Mouse (Mus musculus) heart, embryonic 13.5 days (tissue): ENCODE measurements around the gene Pik3cd. TPM values are rescaled to one million over a fixed set of nuclear protein-coding genes. Genes with fewer than 3 reads are reported as not detected.

ENCODE experiments used
- ATAC-seq: fragments of 200-750 bp; cut with Nextera tagmentation; 2 replicates; pipeline ENCODE4 v1.8.0; 2017; ENCODE audit warnings: moderate TSS enrichment; ENCODE audit not compliant: insufficient number of reproducible peaks, low FRiP score, low TSS enrichment; ENCODE audit errors: extremely low read depth
- H3K27ac ChIP-seq: fragments of 300-500 bp; sonication (generic); replicated peaks from 2 replicates; pipeline ENCODE4 v1.5.1; 2015; ENCODE audit warnings: moderate library complexity, mild to moderate bottlenecking, inconsistent platforms
- H3K27me3 ChIP-seq: fragments of 300-500 bp; sonication (generic); replicated peaks from 2 replicates; pipeline ENCODE4 v1.6.1; 2015; ENCODE audit warnings: mild to moderate bottlenecking, inconsistent platforms
- H3K36me3 ChIP-seq: fragments of 300-500 bp; sonication (generic); 2 replicates; pipeline ENCODE4 v1.6.1; 2015; ENCODE audit warnings: mild to moderate bottlenecking, inconsistent platforms
- H3K4me1 ChIP-seq: fragments of 300-500 bp; sonication (generic); 2 replicates; pipeline ENCODE4 v1.6.1; 2015; ENCODE audit warnings: inconsistent platforms
- H3K4me2 ChIP-seq: fragments of 300-500 bp; sonication (generic); 2 replicates; pipeline ENCODE4 v1.6.1; 2015; ENCODE audit warnings: inconsistent platforms, mild to moderate bottlenecking, moderate library complexity
- H3K4me3 ChIP-seq: fragments of 300-500 bp; sonication (generic); 2 replicates; pipeline ENCODE4 v1.5.1; 2015; ENCODE audit warnings: moderate library complexity, mild to moderate bottlenecking, inconsistent platforms
- H3K9ac ChIP-seq: fragments of 300-500 bp; sonication (generic); 2 replicates; pipeline ENCODE4 v1.6.1; 2015; ENCODE audit warnings: inconsistent platforms, mild to moderate bottlenecking, moderate library complexity
- H3K9me3 ChIP-seq: fragments of 300-500 bp; sonication (generic); 2 replicates; pipeline ENCODE4 v1.6.1; 2016; ENCODE audit warnings: inconsistent platforms
- WGBS: fragments of 180-500 bp; shearing (Covaris S2); methylation state at CpG from one replicate; pipeline ENCODE4 v1.1.7; 2015; ENCODE audit warnings: mixed read lengths; 5-methylcytosine and 5-hydroxymethylcytosine counted together
- polyA plus RNA-seq: library from polyadenylated mRNA; unstranded; fragments of >200 nt; fragmentation: Nextera tagmentation; extraction: Ambion mirVana; gene quantifications from 2 replicates; pipeline ENCODE4 v1.2.1, GENCODE M21; 2015

The Pik3cd gene
- polyA plus RNA-seq, 1 experiment from 2014 or later = 3.0 TPM

- 66% methylated on average over 7 of the region's 7 CpGs for WGBS
- Histone ChIP-seq H3K4me2 (no peak overlapping the region), H3K4me1 (peaks cover 10% of the 10 kb centered on the region), H3K27me3 (no peaks in the 10 kb centered on the region), H3K9me3 (no peaks in the 10 kb centered on the region), H3K36me3 (no peaks in the 10 kb centered on the region), H3K4me3 (no peak overlapping the region), H3K27ac (no peak overlapping the region), H3K9ac (no peak overlapping the region)
- ATAC-seq = no peak
Measured at GRCm38 (mm10) chr4:149663849-149664503, 38.4 kb downstream of the Pik3cd start.

- whole genome bisulfite sequencing = 83% methylated on average over 14 of the region's 14 CpGs
- H3K9me3 ChIP-seq = no peaks in the 10 kb centered on the region
- H3K36me3 ChIP-seq = peaks cover 4% of the 10 kb centered on the region; the same call in 1 of the 2 replicates
- H3K4me3 ChIP-seq = no peak overlapping the region
- no peaks in the 10 kb centered on the region for H3K27me3 ChIP-seq
- no peak overlapping the region for H3K4me2 ChIP-seq
- H3K27ac ChIP-seq = no peak overlapping the region
- H3K4me1 ChIP-seq = peaks cover 10% of the 10 kb centered on the region
- H3K9ac ChIP-seq = no peak overlapping the region
- no peak for ATAC-seq
Measured at GRCm38 (mm10) chr4:149661967-149662589, 40.3 kb downstream of the Pik3cd start.

GRCm38 (mm10) chr4:149660598-149660997, 41.8 kb downstream of the Pik3cd start:
- H3K9me3 ChIP-seq = no peaks in the 10 kb centered on the region
- no peak overlapping the region for H3K4me2 ChIP-seq
- no peak overlapping the region for H3K9ac ChIP-seq
- no peaks in the 10 kb centered on the region for H3K27me3 ChIP-seq
- no peak overlapping the region for H3K4me3 ChIP-seq
- peaks cover 7% of the 10 kb centered on the region for H3K36me3 ChIP-seq
- no peak overlapping the region for H3K27ac ChIP-seq
- no peak for ATAC-seq
- H3K4me1 ChIP-seq = peaks cover 10% of the 10 kb centered on the region
- 83% methylated on average over 7 of the region's 7 CpGs for WGBS

- H3K9ac ChIP-seq = 0 out of 2 replicates have a peak overlapping the region, but pooled peaks have one; percentile 24
- 55% methylated on average over 25 of the region's 25 CpGs for WGBS
Measured at GRCm38 (mm10) chr4:149659495-149660116, 42.8 kb downstream of the Pik3cd start.

GRCm38 (mm10) chr4:149657858-149658416, 44.4 kb downstream of the Pik3cd start:
- ATAC-seq = no peak
- WGBS = 65% methylated on average over 11 of the region's 11 CpGs

More at GRCm38 (mm10) chr4:149659495-149660116, 42.8 kb downstream of the Pik3cd start:
- Histone ChIP-seq H3K36me3 (peaks cover 11% of the 10 kb centered on the region), H3K4me1 (peaks cover 10% of the 10 kb centered on the region), H3K4me2 (peak overlapping the region; percentile 47), H3K9me3 (no peaks in the 10 kb centered on the region), H3K27me3 (no peaks in the 10 kb centered on the region), H3K27ac (no peak overlapping the region), H3K4me3 (peak overlapping the region; percentile 17)
- ATAC-seq = no peak

GRCm38 (mm10) chr4:149654232-149654631, 48.1 kb downstream of the Pik3cd start:
- no peak for ATAC-seq
- peaks cover 50% of the 10 kb centered on the region for H3K36me3 ChIP-seq
- H3K4me1 ChIP-seq = no peaks in the 10 kb centered on the region
- H3K27ac ChIP-seq = no peak overlapping the region
- H3K4me2 ChIP-seq = no peak overlapping the region
- no peak overlapping the region for H3K4me3 ChIP-seq
- no peaks in the 10 kb centered on the region for H3K9me3 ChIP-seq
- no peaks in the 10 kb centered on the region for H3K27me3 ChIP-seq
- no peak overlapping the region for H3K9ac ChIP-seq
- 86% methylated on average over 4 of the region's 4 CpGs for WGBS

More at GRCm38 (mm10) chr4:149657858-149658416, 44.4 kb downstream of the Pik3cd start:
- peaks cover 7% of the 10 kb centered on the region for H3K4me1 ChIP-seq
- H3K27ac ChIP-seq = no peak overlapping the region
- peaks cover 24% of the 10 kb centered on the region for H3K36me3 ChIP-seq
- no peaks in the 10 kb centered on the region for H3K27me3 ChIP-seq
- no peak overlapping the region for H3K9ac ChIP-seq
- H3K4me3 ChIP-seq = no peak overlapping the region
- no peak overlapping the region for H3K4me2 ChIP-seq
- H3K9me3 ChIP-seq = no peaks in the 10 kb centered on the region

- ATAC-seq = no peak
Measured at GRCm38 (mm10) chr4:149650493-149651193, 51.7 kb downstream of the Pik3cd start.

GRCm38 (mm10) chr4:149648031-149648805, 54.2 kb downstream of the Pik3cd start:
- Histone ChIP-seq H3K4me1 (peaks cover 3% of the 10 kb centered on the region; the same call in 1 of the 2 replicates), H3K4me2 (no peak overlapping the region), H3K27me3 (no peaks in the 10 kb centered on the region), H3K9me3 (no peaks in the 10 kb centered on the region), H3K36me3 (peaks cover 81% of the 10 kb centered on the region), H3K9ac (no peak overlapping the region), H3K4me3 (no peak overlapping the region), H3K27ac (no peak overlapping the region)
- WGBS = 74% methylated on average over 20 of the region's 20 CpGs
- ATAC-seq = no peak

More at GRCm38 (mm10) chr4:149650493-149651193, 51.7 kb downstream of the Pik3cd start:
- H3K27me3 ChIP-seq = no peaks in the 10 kb centered on the region
- no peak overlapping the region for H3K27ac ChIP-seq
- peaks cover 3% of the 10 kb centered on the region; the same call in 1 of the 2 replicates for H3K4me1 ChIP-seq
- no peak overlapping the region for H3K4me3 ChIP-seq
- H3K36me3 ChIP-seq = peaks cover 78% of the 10 kb centered on the region
- H3K9me3 ChIP-seq = no peaks in the 10 kb centered on the region
- H3K9ac ChIP-seq = no peak overlapping the region
- H3K4me2 ChIP-seq = no peak overlapping the region
- WGBS = 63% methylated on average over 24 of the region's 24 CpGs

GRCm38 (mm10) chr4:149645761-149646160, 56.6 kb downstream of the Pik3cd start:
- H3K27me3 ChIP-seq = no peaks in the 10 kb centered on the region
- no peaks in the 10 kb centered on the region for H3K9me3 ChIP-seq
- H3K4me1 ChIP-seq = peaks cover 3% of the 10 kb centered on the region; the same call in 1 of the 2 replicates
- H3K4me2 ChIP-seq = no peak overlapping the region
- H3K4me3 ChIP-seq = no peak overlapping the region
- no peak for ATAC-seq
- H3K27ac ChIP-seq = no peak overlapping the region
- peaks cover 88% of the 10 kb centered on the region for H3K36me3 ChIP-seq
- no peak overlapping the region for H3K9ac ChIP-seq
- WGBS = 84% methylated on average over 9 of the region's 9 CpGs

GRCm38 (mm10) chr4:149641956-149642355, 60.4 kb downstream of the Pik3cd start:
- no peak overlapping the region for H3K27ac ChIP-seq
- no peak overlapping the region for H3K9ac ChIP-seq
- H3K4me1 ChIP-seq = no peaks in the 10 kb centered on the region
- H3K27me3 ChIP-seq = no peaks in the 10 kb centered on the region
- ATAC-seq = no peak
- H3K36me3 ChIP-seq = peaks cover 84% of the 10 kb centered on the region
- no peak overlapping the region for H3K4me2 ChIP-seq
- 81% methylated on average over 5 of the region's 5 CpGs for WGBS
- no peak overlapping the region for H3K4me3 ChIP-seq
- H3K9me3 ChIP-seq = no peaks in the 10 kb centered on the region
